Mouse (Mus musculus): Measurements from ENCODE around the gene Baiap3. TPM values are rescaled to one million over a fixed set of nuclear protein-coding genes. Genes with fewer than 3 reads are reported as not detected.

Baiap3 gene
- polyA plus RNA-seq, 1 experiment, result 14.3 TPM

- Histone ChIP-seq H3K4me3 (replicated peaks; ENCODE audit: control insufficient read depth, low read depth, low read length) (peak within 1 kb of the TSS; percentile 91), H3K4me1 (ENCODE audit: control insufficient read depth, insufficient read depth, low read length) (peaks cover 4% of the 10 kb centered on the region), H3K27ac (ENCODE audit: control insufficient read depth, insufficient read depth, low read depth, low read length, poor library complexity) (peak within 1 kb of the TSS; percentile 98)
- 75% methylated on average over 9 of the region's 9 CpGs for WGBS
- no peak for TF ChIP-seq POLR2A (IDR thresholded peaks at IDR 0.05; ENCODE audit: borderline replicate concordance, control insufficient read depth, low read depth, low read length)
- no peak for TF ChIP-seq CTCF (IDR thresholded peaks at IDR 0.05; ENCODE audit: control insufficient read depth, insufficient read depth, low read length)
Measured at GRCm38 (mm10) chr17:25274571-25275346, 18.6 kb upstream of the Baiap3 start, which contains the start of gene Ube2i. Ube2i (minus strand) TSS chr17:25274622.

- 1% methylated on average over 43 of the region's 45 CpGs for WGBS
- TF ChIP-seq POLR2A (IDR thresholded peaks at IDR 0.05; ENCODE audit: borderline replicate concordance, control insufficient read depth, low read depth, low read length), result peak; percentile 74; the same call in 1 of the 2 replicates
- peak; percentile 73 for TF ChIP-seq CTCF (IDR thresholded peaks at IDR 0.05; ENCODE audit: control insufficient read depth, insufficient read depth, low read length)
- Histone ChIP-seq H3K4me1 (ENCODE audit: control insufficient read depth, insufficient read depth, low read length) (peaks cover 4% of the 10 kb centered on the region), H3K27ac (ENCODE audit: control insufficient read depth, insufficient read depth, low read depth, low read length, poor library complexity) (peak overlapping the region; percentile 98), H3K4me3 (replicated peaks; ENCODE audit: control insufficient read depth, low read depth, low read length) (peak overlapping the region; percentile 91)
Measured at GRCm38 (mm10) chr17:25273706-25274501, 17.7 kb upstream of the Baiap3 start.

- Histone ChIP-seq H3K27ac (ENCODE audit: control insufficient read depth, insufficient read depth, low read depth, low read length, poor library complexity) (peak overlapping the region; percentile 98), H3K4me3 (replicated peaks; ENCODE audit: control insufficient read depth, low read depth, low read length) (peak overlapping the region; percentile 91), H3K4me1 (ENCODE audit: control insufficient read depth, insufficient read depth, low read length) (peaks cover 4% of the 10 kb centered on the region)
- TF ChIP-seq POLR2A (IDR thresholded peaks at IDR 0.05; ENCODE audit: borderline replicate concordance, control insufficient read depth, low read depth, low read length) (peak; percentile 79; the same call in 1 of the 2 replicates), CTCF (IDR thresholded peaks at IDR 0.05; ENCODE audit: control insufficient read depth, insufficient read depth, low read length) (no peak)
- WGBS, result under 1% methylated on average over 92 of the region's 92 CpGs
Measured at GRCm38 (mm10) chr17:25272951-25273705, 17.0 kb upstream of the Baiap3 start.

GRCm38 (mm10) chr17:25272326-25272725 lies 16.2 kb upstream of the Baiap3 start:
- no peak for TF ChIP-seq CTCF (IDR thresholded peaks at IDR 0.05; ENCODE audit: control insufficient read depth, insufficient read depth, low read length)
- no peak for TF ChIP-seq POLR2A (IDR thresholded peaks at IDR 0.05; ENCODE audit: borderline replicate concordance, control insufficient read depth, low read depth, low read length)
- H3K27ac ChIP-seq (ENCODE audit: control insufficient read depth, insufficient read depth, low read depth, low read length, poor library complexity), result peak overlapping the region; percentile 98
- H3K4me1 ChIP-seq (ENCODE audit: control insufficient read depth, insufficient read depth, low read length), result peaks cover 4% of the 10 kb centered on the region
- under 1% methylated on average over 10 of the region's 10 CpGs for WGBS
- H3K4me3 ChIP-seq (replicated peaks; ENCODE audit: control insufficient read depth, low read depth, low read length), result peak overlapping the region; percentile 91

- H3K4me1 ChIP-seq (ENCODE audit: control insufficient read depth, insufficient read depth, low read length), result peaks cover 4% of the 10 kb centered on the region
- TF ChIP-seq CTCF (IDR thresholded peaks at IDR 0.05; ENCODE audit: control insufficient read depth, insufficient read depth, low read length) (no peak), POLR2A (IDR thresholded peaks at IDR 0.05; ENCODE audit: borderline replicate concordance, control insufficient read depth, low read depth, low read length) (no peak)
- H3K27ac ChIP-seq (ENCODE audit: control insufficient read depth, insufficient read depth, low read depth, low read length, poor library complexity), result no peak overlapping the region
- 72% methylated on average over 2 of the region's 2 CpGs for WGBS
- no peak overlapping the region for H3K4me3 ChIP-seq (replicated peaks; ENCODE audit: control insufficient read depth, low read depth, low read length)
Measured at GRCm38 (mm10) chr17:25270795-25271335, 14.7 kb upstream of the Baiap3 start.

- Histone ChIP-seq H3K4me1 (ENCODE audit: control insufficient read depth, insufficient read depth, low read length) (no peaks in the 10 kb centered on the region), H3K27ac (ENCODE audit: control insufficient read depth, insufficient read depth, low read depth, low read length, poor library complexity) (no peak overlapping the region), H3K4me3 (replicated peaks; ENCODE audit: control insufficient read depth, low read depth, low read length) (no peak overlapping the region)
- WGBS, result 57% methylated on average over 3 of the region's 3 CpGs
- TF ChIP-seq POLR2A (IDR thresholded peaks at IDR 0.05; ENCODE audit: borderline replicate concordance, control insufficient read depth, low read depth, low read length), result no peak
- TF ChIP-seq CTCF (IDR thresholded peaks at IDR 0.05; ENCODE audit: control insufficient read depth, insufficient read depth, low read length), result no peak; the same call in 1 of the 2 replicates
Measured at GRCm38 (mm10) chr17:25264453-25264852, 8.3 kb upstream of the Baiap3 start.

GRCm38 (mm10) chr17:25257804-25258261 lies 1.7 kb upstream of the Baiap3 start:
- 48% methylated on average over 6 of the region's 6 CpGs for WGBS
- Histone ChIP-seq H3K4me3 (replicated peaks; ENCODE audit: control insufficient read depth, low read depth, low read length) (no peak overlapping the region), H3K27ac (ENCODE audit: control insufficient read depth, insufficient read depth, low read depth, low read length, poor library complexity) (no peak overlapping the region), H3K4me1 (ENCODE audit: control insufficient read depth, insufficient read depth, low read length) (no peaks in the 10 kb centered on the region; the same call in 1 of the 2 replicates)
- TF ChIP-seq CTCF (IDR thresholded peaks at IDR 0.05; ENCODE audit: control insufficient read depth, insufficient read depth, low read length) (no peak), POLR2A (IDR thresholded peaks at IDR 0.05; ENCODE audit: borderline replicate concordance, control insufficient read depth, low read depth, low read length) (no peak)

Measured in bone marrow, adult 2 months (tissue).